Mouse (Mus musculus) forebrain, embryonic 10.5 days (tissue): Measurements from ENCODE around the gene Mapkap1. TPM values are rescaled to one million over a fixed set of nuclear protein-coding genes. Genes with fewer than 3 reads are reported as not detected.

Experiments
- DNase-seq: peaks from one replicate; pipeline ENCODE4 v3.0.0-alpha.2; 2017; ENCODE audit warnings: low spot score; ENCODE audit errors: extremely low spot score
- H3K27ac ChIP-seq: fragments of 300-500 bp; sonication (generic); 2 replicates; pipeline ENCODE4 v1.5.1; 2016; ENCODE audit warnings: mild to moderate bottlenecking
- H3K27me3 ChIP-seq: fragments of 300-500 bp; sonication (generic); 2 replicates; pipeline ENCODE4 v1.6.1; 2016; ENCODE audit warnings: mild to moderate bottlenecking; ENCODE audit not compliant: poor library complexity, severe bottlenecking
- H3K36me3 ChIP-seq: fragments of 300-500 bp; sonication (generic); replicated peaks from 2 replicates; pipeline ENCODE4 v1.6.1; 2016; ENCODE audit warnings: mild to moderate bottlenecking, moderate library complexity
- H3K4me1 ChIP-seq: fragments of 300-500 bp; sonication (generic); 2 replicates; pipeline ENCODE4 v1.6.1; 2016
- H3K4me3 ChIP-seq: fragments of 300-500 bp; sonication (generic); 2 replicates; pipeline ENCODE4 v1.5.1; 2016; ENCODE audit warnings: mild to moderate bottlenecking, moderate library complexity
- H3K9me3 ChIP-seq: fragments of 300-500 bp; sonication (generic); 2 replicates; pipeline ENCODE4 v1.6.1; 2016; ENCODE audit warnings: mild to moderate bottlenecking, moderate library complexity
- WGBS: fragments of 180-500 bp; shearing (Covaris S2); methylation state at CpG from one replicate; pipeline ENCODE4 v1.1.7; 2016; 5-methylcytosine and 5-hydroxymethylcytosine counted together
- polyA plus RNA-seq: library from polyadenylated mRNA; unstranded; fragments of >200 nt; fragmentation: Nextera tagmentation; extraction: Ambion mirVana; gene quantifications from 2 replicates; pipeline ENCODE4 v1.2.1, GENCODE M21; 2016

The Mapkap1 gene
- polyA plus RNA-seq, 1 experiment from 2014 or later, result 84.2 TPM

DNA sequence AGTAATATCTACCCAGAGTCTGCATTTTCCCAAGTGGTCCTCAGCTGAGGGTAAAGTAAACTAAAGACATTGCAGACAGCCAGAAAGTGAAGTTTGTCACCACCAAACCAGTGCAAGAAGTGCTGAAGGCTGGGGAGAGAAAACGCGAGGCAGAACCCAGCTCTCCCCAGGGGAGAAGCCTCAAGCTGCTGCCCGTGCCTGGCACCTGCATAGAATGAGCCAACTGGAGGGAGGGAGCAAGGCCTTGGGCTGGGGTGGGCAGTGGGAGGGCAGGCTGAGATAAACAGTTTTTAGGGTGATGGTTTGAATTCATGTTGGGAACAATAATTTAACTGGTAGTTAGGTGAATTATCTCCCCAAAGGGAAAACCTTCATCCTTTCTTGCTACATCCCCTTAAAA, 202.3 kb downstream of the Mapkap1 start:
- H3K27me3 ChIP-seq, result peaks cover 34% of the 10 kb centered on the region
- no peak overlapping the region for H3K4me3 ChIP-seq
- no peak for DNase-seq
- peaks cover 10% of the 10 kb centered on the region for H3K36me3 ChIP-seq
- H3K27ac ChIP-seq, result no peak overlapping the region
- H3K4me1 ChIP-seq, result peaks cover 13% of the 10 kb centered on the region
- WGBS, result 54% methylated on average over 3 of the region's 3 CpGs
- no peaks in the 10 kb centered on the region; the same call in 1 of the 2 replicates for H3K9me3 ChIP-seq

DNA sequence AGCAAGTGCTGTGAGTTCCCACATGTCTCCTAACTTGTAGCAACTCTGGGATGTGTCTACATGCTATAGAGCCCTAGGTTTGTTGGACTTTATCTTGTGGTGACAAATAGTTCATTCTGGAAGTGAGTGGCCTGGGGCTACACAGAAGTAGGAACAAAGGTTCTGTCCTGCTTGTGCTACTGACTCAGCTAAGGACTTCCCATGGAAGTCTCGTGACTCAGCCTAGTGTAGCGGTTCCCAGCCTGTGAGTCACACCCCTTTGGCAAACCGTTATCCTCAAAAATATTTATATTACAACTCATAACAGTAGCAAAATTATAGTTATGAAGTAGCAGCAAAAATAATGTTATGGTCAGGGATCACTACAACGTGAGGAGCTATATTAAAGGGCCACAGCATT, 202.9 kb downstream of the Mapkap1 start:
- WGBS, result 95% methylated on average over 4 of the region's 4 CpGs
- peaks cover 10% of the 10 kb centered on the region for H3K36me3 ChIP-seq
- peaks cover 28% of the 10 kb centered on the region for H3K27me3 ChIP-seq
- DNase-seq, result no peak
- no peak overlapping the region for H3K27ac ChIP-seq
- no peak overlapping the region for H3K4me3 ChIP-seq
- H3K4me1 ChIP-seq, result peaks cover 7% of the 10 kb centered on the region
- H3K9me3 ChIP-seq, result no peaks in the 10 kb centered on the region; the same call in 1 of the 2 replicates

DNA sequence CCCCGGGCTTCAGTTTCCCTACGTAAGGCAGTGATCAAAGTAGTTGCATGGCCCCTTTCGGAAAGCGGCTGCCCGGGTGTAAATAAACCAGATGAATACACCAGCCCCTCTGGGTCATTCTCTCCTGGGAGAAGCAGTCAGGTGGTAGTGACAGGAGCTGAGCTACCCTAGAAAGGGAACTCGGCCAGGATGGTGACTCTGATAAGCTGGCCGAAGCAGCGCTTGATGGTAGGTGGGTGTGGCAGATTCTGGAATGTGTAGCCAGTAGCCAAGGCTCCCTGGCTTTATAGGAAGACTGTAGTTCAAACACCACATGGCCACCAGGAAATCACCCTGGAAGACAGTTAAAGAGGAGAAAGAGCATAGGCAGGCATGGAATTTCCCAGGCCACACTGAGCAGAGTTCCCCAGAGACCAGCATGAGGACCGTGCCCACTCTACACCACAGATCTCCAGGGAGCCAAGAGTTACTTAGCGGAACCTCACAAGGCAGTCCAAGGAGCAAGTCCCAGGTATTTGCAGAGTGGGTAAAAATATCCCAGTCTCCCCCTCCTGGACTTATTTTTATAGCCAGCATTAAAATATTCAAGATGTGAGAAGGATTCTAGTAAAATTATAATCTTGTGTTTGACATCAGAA, 214.3 kb downstream of the Mapkap1 start:
- WGBS, result 87% methylated on average over 10 of the region's 10 CpGs
- H3K27me3 ChIP-seq, result no peaks in the 10 kb centered on the region
- H3K4me1 ChIP-seq, result no peaks in the 10 kb centered on the region
- no peak overlapping the region for H3K4me3 ChIP-seq
- H3K9me3 ChIP-seq, result no peaks in the 10 kb centered on the region
- H3K27ac ChIP-seq, result no peak overlapping the region
- H3K36me3 ChIP-seq, result peaks cover 39% of the 10 kb centered on the region
- no peak for DNase-seq

DNA sequence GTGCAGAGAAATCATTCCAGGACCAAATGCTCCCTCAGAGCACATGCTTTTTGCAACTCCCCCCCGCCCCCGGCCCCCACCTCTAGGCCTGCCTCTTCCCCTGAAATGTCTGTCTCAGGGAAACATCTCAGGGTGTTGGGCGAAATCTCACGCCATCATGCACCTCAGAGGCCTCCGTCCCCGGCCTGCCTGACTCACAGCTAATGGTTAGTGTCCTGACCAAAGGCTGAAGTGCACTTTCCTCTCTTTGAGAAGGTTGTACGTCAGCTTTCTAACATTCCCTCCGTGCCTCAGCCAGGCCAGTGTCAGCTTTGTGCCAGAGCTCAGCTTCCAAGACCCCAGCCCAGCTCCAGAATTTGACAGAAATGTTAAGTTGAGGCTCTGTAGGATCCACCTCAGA, 214.9 kb downstream of the Mapkap1 start:
- DNase-seq, result no peak
- H3K27me3 ChIP-seq, result no peaks in the 10 kb centered on the region
- no peaks in the 10 kb centered on the region for H3K4me1 ChIP-seq
- H3K9me3 ChIP-seq, result no peaks in the 10 kb centered on the region
- H3K27ac ChIP-seq, result no peak overlapping the region
- H3K36me3 ChIP-seq, result peaks cover 40% of the 10 kb centered on the region
- 90% methylated on average over 8 of the region's 8 CpGs for WGBS
- no peak overlapping the region for H3K4me3 ChIP-seq

DNA sequence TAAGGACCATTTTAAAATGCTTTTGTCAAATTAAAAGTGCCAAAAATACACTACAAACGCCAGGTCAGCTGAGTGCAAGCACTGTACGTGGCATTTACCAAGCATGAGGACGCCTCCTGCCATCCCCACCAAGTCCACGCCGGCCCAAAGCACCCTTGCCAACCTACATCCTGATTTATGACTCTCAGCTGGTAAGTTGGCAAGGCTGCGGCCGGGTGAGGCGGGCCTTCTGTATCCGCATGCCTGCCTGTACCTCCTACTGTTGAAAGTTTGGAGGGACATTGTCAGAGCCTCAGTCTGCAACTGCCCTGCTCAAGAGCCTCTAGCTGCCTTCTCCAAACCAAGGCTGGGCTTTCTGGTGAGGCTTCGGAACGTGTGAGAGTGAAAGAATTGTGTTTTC, 215.9 kb downstream of the Mapkap1 start:
- no peaks in the 10 kb centered on the region for H3K9me3 ChIP-seq
- DNase-seq, result no peak
- peaks cover 2% of the 10 kb centered on the region for H3K4me1 ChIP-seq
- no peaks in the 10 kb centered on the region for H3K27me3 ChIP-seq
- 93% methylated on average over 11 of the region's 11 CpGs for WGBS
- H3K4me3 ChIP-seq, result no peak overlapping the region
- peaks cover 40% of the 10 kb centered on the region for H3K36me3 ChIP-seq
- no peak overlapping the region for H3K27ac ChIP-seq

DNA sequence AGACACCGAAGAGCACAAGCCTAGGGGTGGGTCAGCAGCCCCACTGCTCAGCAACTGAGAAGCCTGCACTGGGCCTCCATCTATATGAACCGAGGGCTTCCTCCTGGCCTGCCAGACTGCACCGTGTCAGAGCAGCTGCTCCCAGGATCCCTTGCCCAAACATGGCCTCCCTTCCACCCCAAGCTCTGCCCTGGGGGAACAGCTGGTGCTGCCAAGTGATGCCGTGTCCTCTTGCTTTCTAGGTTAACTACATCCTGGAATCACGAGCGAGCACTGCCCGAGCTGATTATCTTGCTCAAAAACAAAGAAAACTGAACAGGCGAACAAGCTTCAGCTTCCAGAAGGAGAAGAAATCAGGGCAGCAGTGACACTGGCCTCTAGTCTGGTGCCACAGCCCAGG, 216.6 kb downstream of the Mapkap1 start:
- Histone ChIP-seq H3K4me3 (no peak overlapping the region), H3K9me3 (no peaks in the 10 kb centered on the region), H3K27ac (no peak overlapping the region), H3K4me1 (peaks cover 6% of the 10 kb centered on the region), H3K27me3 (no peaks in the 10 kb centered on the region), H3K36me3 (peaks cover 40% of the 10 kb centered on the region)
- no peak for DNase-seq
- 88% methylated on average over 8 of the region's 8 CpGs for WGBS

DNA sequence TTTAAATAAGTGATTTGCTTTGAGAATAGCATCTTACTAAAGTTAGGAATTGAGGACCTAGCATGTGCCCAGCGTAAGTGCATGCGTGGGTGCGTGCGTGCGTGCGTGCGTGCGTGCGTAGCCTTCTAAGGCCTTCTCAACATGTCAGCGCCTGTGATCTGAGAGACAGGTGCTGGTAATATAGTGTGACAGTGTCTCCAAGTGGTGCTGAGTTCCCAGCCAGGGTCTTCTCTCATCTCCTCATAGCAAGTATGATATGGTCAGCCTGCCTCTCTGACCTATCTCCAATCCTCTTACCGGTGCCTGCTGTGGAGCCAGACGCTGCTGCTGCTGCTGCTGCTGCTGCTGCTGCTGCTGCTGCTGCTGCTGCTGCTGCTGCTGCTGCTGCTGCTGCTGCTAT, 217.5 kb downstream of the Mapkap1 start:
- Histone ChIP-seq H3K9me3 (no peaks in the 10 kb centered on the region), H3K36me3 (peaks cover 40% of the 10 kb centered on the region), H3K4me3 (no peak overlapping the region), H3K4me1 (peaks cover 6% of the 10 kb centered on the region), H3K27ac (no peak overlapping the region), H3K27me3 (no peaks in the 10 kb centered on the region)
- WGBS, result 95% methylated on average over 12 of the region's 12 CpGs
- DNase-seq, result no peak

DNA sequence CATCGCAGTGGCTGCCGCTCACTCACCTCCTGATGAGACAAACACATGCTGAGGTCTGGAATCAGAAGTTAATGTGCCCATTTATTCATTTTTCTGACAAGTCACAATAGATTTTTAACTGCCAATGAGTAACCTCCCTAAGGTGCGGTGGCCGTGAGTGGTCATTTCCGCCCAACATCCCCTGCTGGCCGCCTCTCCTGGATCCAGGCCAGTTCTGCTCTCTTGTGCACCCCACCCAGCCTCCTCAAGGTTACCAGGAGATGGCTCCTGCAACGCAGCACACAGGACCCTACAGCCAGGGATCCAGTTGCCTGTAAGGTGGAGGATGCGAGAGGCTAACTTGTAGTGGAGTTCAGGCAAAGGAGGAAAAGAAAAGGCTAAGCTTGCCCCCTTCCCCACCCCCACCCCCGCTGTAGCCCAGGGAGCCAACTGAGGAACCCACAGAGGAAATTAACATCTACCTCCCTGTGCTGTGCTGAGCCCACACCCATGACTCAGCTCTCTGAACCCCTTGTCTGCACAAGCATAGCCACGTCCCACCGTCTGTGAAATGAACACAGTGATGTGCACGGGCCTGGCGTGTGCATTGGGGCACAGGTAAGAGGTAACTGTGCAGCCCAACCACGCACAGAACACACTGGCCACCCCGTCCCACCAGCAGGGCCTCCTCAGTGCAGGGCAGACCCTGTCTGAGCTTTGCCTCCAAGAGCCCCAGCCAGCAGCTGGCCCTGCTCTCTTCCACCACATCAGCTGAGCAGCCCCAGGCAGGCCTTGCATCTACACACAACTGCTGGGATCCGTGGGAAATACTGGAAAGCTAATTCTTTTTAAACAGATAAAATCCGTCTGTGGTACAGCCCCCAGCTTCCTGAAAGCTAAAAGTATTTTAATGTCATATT, 221.0 kb downstream of the Mapkap1 start:
- WGBS, result 79% methylated on average over 17 of the region's 17 CpGs
- Histone ChIP-seq H3K27me3 (no peaks in the 10 kb centered on the region), H3K36me3 (peaks cover 27% of the 10 kb centered on the region), H3K4me3 (no peak overlapping the region), H3K4me1 (peaks cover 6% of the 10 kb centered on the region), H3K27ac (no peak overlapping the region), H3K9me3 (no peaks in the 10 kb centered on the region)
- DNase-seq, result no peak

DNA sequence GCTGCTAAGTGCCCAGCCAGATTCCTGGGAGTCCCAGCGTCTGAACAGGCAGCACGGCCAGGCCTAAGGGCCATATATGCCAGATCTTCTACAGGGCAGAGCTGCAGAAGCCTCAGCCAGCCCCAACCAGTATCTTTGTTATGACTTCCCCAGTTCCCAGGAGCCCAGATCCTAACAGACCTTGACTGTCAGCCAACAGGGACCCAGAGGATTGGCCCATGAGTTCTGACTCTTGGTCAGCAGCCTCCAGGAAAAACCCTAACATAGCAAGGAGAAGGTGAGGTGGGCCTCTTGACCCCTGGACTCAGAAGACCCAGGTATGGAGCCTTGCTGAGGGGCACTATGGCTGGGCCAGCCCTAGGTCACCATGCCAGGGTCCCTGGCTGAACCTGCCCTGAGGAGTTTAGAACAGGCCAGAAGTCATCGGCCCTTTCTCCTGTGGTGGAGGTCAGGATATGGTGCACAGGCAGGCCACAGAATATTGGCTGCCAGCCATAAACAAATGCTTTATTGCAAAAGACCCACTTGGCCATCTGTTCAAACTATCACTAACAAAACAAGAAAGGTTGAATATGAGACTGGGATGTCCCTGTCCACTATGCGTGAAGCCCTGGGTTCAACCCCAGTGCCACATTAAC, 222.5 kb downstream of the Mapkap1 start:
- DNase-seq, result no peak
- Histone ChIP-seq H3K27me3 (no peaks in the 10 kb centered on the region), H3K36me3 (peaks cover 16% of the 10 kb centered on the region), H3K9me3 (no peaks in the 10 kb centered on the region), H3K4me3 (no peak overlapping the region), H3K4me1 (peaks cover 12% of the 10 kb centered on the region), H3K27ac (0 out of 2 replicates have a peak overlapping the region, but pooled peaks have one; percentile 40)
- 94% methylated on average over 4 of the region's 4 CpGs for WGBS

DNA sequence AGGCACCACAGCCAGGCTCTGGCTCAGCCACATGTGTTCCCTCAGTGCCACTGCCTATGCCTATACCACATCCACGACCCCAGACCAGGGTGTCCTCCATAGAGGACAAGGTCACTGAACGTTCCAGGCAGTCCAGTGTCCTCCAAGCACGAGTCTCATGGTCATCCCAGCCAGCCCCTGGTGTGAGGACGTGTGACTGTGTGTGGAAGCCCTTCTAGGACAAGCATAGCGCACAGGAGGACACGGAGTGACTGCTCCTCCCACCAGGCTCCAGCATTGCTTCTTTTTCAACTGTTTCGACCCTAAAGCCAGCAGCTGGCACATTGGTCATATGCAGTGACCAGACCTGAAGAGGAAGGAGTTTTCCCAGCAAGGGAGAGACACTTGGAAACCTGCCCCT, 223.2 kb downstream of the Mapkap1 start:
- WGBS, result 85% methylated on average over 7 of the region's 7 CpGs
- no peak for DNase-seq
- H3K27ac ChIP-seq, result no peak overlapping the region
- H3K9me3 ChIP-seq, result no peaks in the 10 kb centered on the region
- no peak overlapping the region for H3K4me3 ChIP-seq
- H3K36me3 ChIP-seq, result peaks cover 12% of the 10 kb centered on the region
- no peaks in the 10 kb centered on the region for H3K27me3 ChIP-seq
- peaks cover 18% of the 10 kb centered on the region for H3K4me1 ChIP-seq

DNA sequence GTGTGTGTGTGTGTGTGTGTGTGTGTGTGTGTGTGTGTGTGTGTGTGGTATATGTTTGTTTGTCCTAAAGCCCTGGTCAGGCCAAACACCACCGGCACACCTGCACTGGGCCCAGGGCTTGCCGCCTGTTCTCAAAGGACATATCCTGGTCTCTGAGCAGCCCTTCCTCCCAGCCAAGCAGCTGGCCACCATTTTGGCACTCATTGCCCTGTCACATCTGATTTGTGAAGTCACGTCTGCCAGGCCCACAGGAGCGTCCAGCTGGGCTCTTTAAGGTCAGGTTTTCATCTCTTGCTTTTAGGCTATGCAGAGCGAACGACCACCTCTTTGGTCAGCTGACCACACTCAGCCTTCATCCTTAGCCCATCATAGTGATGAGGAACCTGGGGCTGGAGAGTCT, 223.9 kb downstream of the Mapkap1 start:
- Histone ChIP-seq H3K27me3 (no peaks in the 10 kb centered on the region), H3K9me3 (no peaks in the 10 kb centered on the region), H3K27ac (no peak overlapping the region), H3K4me1 (peaks cover 21% of the 10 kb centered on the region), H3K36me3 (peaks cover 5% of the 10 kb centered on the region), H3K4me3 (no peak overlapping the region)
- no peak for DNase-seq
- WGBS, result 96% methylated on average over 6 of the region's 6 CpGs

DNA sequence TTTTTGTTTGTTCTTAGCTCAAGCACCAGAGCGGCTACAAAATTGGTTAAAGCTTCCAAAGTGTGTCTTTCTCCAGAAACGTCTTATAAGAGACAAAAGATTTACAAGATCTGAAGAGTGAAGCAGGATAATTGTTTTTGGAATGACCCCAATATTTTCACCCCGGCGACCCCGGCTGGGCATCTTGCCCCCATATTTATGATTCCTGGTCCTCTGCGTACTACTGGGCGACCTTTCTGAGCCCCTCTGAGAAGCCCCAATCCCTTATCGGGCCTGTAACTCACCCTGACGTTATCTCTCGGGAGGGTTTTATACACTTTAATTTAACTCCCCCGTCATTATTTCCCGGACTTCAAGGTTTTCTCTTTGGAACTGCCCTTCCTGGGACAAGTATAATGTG, 225.5 kb downstream of the Mapkap1 start:
- 88% methylated on average over 12 of the region's 12 CpGs for WGBS
- Histone ChIP-seq H3K9me3 (no peaks in the 10 kb centered on the region), H3K27ac (no peak overlapping the region), H3K36me3 (no peaks in the 10 kb centered on the region), H3K4me1 (peaks cover 29% of the 10 kb centered on the region), H3K4me3 (no peak overlapping the region), H3K27me3 (no peaks in the 10 kb centered on the region)
- DNase-seq, result no peak
